Mouse (Mus musculus) olfactory bulb, adult 2 months (tissue): Measurements from ENCODE around the gene Atp12a.

Source experiments
- CTCF ChIP-seq: fragments of 200-500 bp; IDR thresholded peaks from 2 replicates; pipeline ENCODE4 v1.5.1; 2012; ENCODE audit warnings: low read depth, mild to moderate bottlenecking, low read length, moderate library complexity; ENCODE audit not compliant: insufficient read depth
- POLR2A ChIP-seq: fragments of 200-500 bp; IDR thresholded peaks from 2 replicates; pipeline ENCODE4 v1.6.1; 2012; ENCODE audit warnings: mild to moderate bottlenecking, low read depth, low read length, moderate library complexity; ENCODE audit not compliant: insufficient read depth

DNA sequence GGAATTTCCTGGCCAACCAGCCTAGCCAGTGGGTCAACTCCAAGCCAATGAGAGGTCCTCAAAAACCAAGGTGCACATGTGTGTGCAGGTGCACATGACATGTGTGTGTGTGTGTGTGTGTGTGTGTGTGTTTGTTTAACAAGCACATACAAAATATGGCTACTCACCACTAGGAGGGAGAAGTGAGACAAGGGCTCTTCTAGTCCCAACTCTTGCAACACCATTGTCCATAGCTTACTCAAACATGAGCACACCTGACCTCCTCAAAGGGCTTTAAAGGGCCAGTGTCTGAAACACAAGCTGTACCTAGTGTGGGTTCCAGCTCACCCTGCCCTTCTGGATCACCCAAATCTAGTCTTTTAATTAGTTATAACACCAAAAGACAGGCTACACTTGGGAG is 12.9 kb downstream of the Atp12a start:
- TF ChIP-seq POLR2A: no peak
- TF ChIP-seq CTCF: no peak
